Mouse (Mus musculus) liver, postnatal 0 days (tissue): ENCODE results near the gene Evi2a.

Experiments used
- CTCF ChIP-seq: sonication (generic); IDR thresholded peaks from 2 replicates; pipeline ENCODE4 v1.5.1; 2016; ENCODE audit warnings: antibody characterized with exemption, low read depth
- EP300 ChIP-seq: IDR thresholded peaks from 2 replicates; pipeline ENCODE4 v1.6.1; 2016; ENCODE audit warnings: antibody characterized with exemption, low read depth, mild to moderate bottlenecking

DNA sequence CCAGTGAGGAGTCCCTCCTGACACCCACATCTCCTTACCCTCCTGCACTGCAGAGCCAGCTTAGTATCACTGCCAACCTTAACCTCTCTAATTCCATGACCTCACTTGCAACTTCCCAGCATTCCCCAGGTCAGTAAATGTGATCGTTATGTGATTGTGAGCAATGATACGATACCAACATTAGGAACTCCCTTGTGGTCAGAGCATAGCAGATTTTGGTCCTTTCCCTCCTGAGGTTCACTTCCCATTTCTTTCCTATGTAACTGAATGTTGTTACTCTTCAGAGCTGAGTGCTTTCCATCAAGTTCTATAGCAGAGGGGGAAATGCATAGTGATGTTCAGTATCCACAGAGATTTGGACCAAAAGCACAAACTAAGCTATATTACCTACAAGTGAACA lies 39.9 kb upstream of the Evi2a start:
- TF ChIP-seq CTCF (no peak), EP300 (no peak)
